Mouse (Mus musculus) embryonic fibroblast, embryonic 13.5 days (primary cell): ENCODE measurements around the gene Med13l. TPM values are rescaled to one million over a fixed set of nuclear protein-coding genes. Genes with fewer than 3 reads are reported as not detected.

Experiments used
- H3K27ac ChIP-seq: 2 replicates; pipeline ENCODE4 v1.5.1; 2012; ENCODE audit warnings: low read length, control low read depth, inconsistent platforms; ENCODE audit not compliant: insufficient read depth
- H3K4me1 ChIP-seq: 2 replicates; pipeline ENCODE4 v1.6.1; 2011; ENCODE audit warnings: low read length; ENCODE audit not compliant: control insufficient read depth, insufficient read depth
- H3K4me3 ChIP-seq: 2 replicates; pipeline ENCODE4 v1.5.1; 2011; ENCODE audit warnings: mild to moderate bottlenecking, control low read depth, low read length; ENCODE audit not compliant: insufficient read depth
- CTCF ChIP-seq: IDR thresholded peaks from 2 replicates; pipeline ENCODE4 v1.5.1; 2011; ENCODE audit warnings: mild to moderate bottlenecking, control low read depth, low read length, moderate library complexity, borderline replicate concordance; ENCODE audit not compliant: insufficient read depth
- POLR2A ChIP-seq: IDR thresholded peaks from 2 replicates; pipeline ENCODE4 v1.6.1; 2011; ENCODE audit warnings: low read depth, mild to moderate bottlenecking, control low read depth, low read length, moderate library complexity
- polyA plus RNA-seq: library from polyadenylated mRNA; stranded (reverse); fragments of >200 nt; gene quantifications from 2 replicates; pipeline ENCODE4 v1.2.4, GENCODE M21; 2011; ENCODE audit warnings: low read depth; ENCODE audit not compliant: missing spikeins, insufficient read length

Med13l gene
- polyA plus RNA-seq, 1 experiment = 57.8 TPM

DNA sequence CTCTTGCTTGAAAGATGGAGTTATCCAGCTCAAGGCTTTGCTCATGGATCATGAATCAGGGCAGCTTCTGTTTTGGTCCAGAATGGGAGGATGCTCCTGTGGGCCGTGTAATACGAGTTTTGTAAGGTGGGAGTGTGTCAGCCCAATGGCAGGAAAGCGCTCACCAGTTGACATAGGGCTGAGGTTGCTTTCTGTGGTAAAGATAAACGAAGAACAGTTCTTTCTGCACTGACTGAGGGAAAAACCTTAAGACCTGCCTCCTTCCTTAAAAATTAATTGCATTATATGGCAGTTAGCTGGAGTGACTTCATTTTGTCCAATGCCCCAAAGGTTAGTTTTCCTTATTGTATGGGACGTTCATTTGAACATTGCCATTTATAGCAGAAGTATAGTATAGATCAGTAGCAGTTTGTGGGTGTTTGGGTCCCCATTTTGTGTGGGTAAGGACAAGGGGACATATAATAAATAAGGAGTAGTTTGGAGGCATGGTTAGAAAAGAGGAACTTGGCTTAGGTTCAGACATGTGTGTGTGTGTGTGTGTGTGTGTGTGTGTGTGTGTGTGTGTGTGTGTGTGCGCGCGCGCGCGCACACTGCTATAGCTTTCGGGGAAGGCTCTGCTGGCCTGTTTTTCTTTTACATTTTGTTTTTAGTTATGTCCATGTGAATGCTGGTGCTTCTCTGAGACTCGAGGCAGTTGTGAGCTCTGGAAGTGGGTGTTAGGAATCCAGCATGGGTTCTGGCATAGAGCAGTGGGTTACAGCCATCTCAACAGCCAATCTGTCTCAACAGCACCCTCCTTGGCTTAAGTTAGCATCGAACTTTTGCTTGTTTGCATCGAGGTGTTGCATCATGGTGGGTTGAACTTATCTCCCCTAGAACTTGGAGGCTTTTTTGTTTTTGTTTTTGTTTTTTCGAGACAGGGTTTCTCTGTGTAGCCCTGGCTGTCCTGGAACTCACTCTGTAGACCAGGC, 76.2 kb downstream of the Med13l start:
- H3K4me1 ChIP-seq = peaks cover 39% of the 10 kb centered on the region
- no peak overlapping the region for H3K27ac ChIP-seq
- H3K4me3 ChIP-seq = no peak overlapping the region
- TF ChIP-seq POLR2A (no peak), CTCF (no peak)

DNA sequence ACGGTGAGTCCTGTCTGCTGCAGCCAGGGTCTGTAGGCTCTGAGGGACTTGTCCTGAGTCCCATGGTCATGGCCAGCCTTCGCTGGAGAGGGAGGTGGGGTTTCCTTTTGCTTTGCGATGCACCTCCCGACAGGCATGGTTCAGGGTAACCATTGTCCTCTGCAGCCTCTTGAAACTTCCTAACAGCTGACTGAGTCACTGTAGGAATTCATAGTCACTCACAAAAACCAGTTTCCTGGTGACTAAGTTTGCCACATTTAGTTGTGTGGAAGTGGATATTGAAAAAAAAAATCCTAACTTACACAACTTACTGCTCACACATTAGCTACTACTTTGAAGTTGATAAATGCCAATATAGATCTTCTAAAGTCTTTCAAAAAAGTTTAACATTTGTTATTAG, 77.5 kb downstream of the Med13l start:
- Histone ChIP-seq H3K27ac (peak overlapping the region; percentile 24; the same call in 1 of the 2 replicates), H3K4me1 (peaks cover 34% of the 10 kb centered on the region), H3K4me3 (no peak overlapping the region)
- TF ChIP-seq POLR2A (no peak), CTCF (no peak)

DNA sequence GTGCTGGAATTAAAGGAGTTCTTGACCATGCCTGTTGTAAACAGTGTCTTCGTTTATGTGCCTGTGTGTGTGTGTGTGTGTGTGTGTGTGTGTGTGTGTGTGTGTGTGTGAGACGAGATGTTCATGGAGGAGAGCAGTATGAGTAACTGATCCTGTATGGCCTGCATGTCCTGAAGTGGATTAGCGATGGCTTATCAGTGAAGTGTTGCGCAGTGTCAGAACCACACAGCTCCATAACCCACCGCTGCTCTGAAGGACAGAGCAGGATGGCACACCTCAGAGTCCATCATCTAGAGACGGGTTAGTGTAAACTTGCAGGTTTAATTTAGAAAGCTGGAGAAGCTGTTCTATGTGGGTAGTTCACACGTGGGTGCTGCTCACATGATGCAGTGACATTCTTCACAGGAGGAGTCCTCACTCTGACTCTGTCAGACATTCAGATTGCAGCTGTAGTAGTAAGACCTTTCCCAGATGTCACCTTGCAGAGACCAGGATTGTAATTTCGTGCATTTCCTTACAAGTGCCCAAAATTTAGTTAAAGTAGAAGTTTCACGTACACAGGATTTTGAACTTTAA, 78.1 kb downstream of the Med13l start:
- H3K4me1 ChIP-seq = peaks cover 31% of the 10 kb centered on the region
- peak overlapping the region; percentile 38; the same call in 1 of the 2 replicates for H3K27ac ChIP-seq

DNA sequence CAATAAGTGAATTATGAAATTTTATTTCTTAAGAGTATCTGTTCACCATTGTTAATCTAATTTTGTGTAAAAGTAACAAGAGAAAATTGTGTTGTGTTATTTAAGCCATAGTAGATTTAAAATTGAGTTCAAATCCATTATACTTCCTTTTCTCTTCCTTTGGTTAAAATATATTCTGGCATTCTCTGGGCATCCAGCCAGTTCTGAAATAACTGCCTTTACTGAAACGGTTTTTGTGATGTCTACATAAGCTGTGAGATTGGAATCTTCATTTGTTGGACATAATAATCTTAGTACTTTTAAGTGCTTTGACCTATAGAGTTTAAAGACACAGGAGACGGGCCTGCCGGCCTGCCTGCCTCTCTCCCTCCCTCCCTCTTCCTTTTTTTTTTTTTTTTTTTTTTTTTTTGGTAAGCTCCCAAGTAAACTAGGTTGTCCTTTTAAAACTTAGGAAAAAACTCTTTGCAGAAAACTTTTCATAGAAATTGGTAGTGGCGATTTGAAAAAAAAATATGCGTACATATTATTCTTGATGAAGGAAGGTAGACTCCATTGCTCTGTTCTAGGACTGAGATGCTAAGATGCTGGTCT, 78.7 kb downstream of the Med13l start:
- no peak for TF ChIP-seq POLR2A
- no peak for TF ChIP-seq CTCF
- Histone ChIP-seq H3K4me1 (peaks cover 31% of the 10 kb centered on the region), H3K27ac (no peak overlapping the region), H3K4me3 (no peak overlapping the region)

More for the DNA sequence above, 78.1 kb downstream of the Med13l start:
- TF ChIP-seq CTCF (no peak), POLR2A (no peak)
- no peak overlapping the region for H3K4me3 ChIP-seq

DNA sequence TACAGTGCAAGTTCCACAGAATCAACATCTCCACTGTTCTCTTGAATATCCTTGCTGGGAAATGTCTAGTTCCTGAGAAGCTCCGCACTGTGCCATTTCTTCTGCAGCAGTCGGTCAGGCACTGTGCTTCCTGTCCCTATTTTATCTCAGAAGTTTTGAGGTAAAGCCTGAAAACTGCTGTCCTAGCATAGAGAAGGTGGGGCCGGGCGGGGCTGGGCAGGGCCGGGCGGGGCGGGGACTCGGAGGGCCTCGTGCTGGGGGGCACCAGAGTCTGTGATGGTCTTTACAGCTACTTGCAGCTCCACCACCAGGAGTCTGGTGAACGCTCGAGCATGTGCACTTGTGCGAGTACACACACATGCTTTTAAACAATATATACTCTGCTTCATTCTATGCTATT, 83.6 kb downstream of the Med13l start:
- TF ChIP-seq POLR2A (no peak), CTCF (no peak)
- Histone ChIP-seq H3K27ac (no peak overlapping the region), H3K4me3 (no peak overlapping the region), H3K4me1 (peaks cover 15% of the 10 kb centered on the region)

DNA sequence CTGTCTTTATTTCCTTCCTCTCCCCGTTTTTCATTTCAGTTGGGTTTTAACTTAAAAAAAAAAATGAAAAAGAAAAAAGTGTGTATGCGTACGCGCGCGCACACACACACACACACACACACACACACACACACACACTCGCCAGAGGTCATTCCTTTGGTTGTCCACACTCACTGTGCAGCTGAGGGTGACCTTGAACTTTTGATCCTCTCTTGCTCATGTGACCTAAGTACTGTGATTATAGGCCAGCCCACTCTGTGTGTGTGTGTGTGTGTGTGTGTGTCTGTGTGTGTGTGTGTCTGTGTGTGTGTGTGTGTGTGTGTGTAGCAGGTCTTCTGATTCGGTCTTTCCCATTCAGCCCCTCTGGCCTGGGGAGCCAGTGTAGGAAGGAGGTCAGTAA, 84.0 kb downstream of the Med13l start:
- no peak overlapping the region for H3K4me3 ChIP-seq
- no peak overlapping the region for H3K27ac ChIP-seq
- TF ChIP-seq POLR2A = no peak
- no peak for TF ChIP-seq CTCF
- peaks cover 16% of the 10 kb centered on the region for H3K4me1 ChIP-seq

DNA sequence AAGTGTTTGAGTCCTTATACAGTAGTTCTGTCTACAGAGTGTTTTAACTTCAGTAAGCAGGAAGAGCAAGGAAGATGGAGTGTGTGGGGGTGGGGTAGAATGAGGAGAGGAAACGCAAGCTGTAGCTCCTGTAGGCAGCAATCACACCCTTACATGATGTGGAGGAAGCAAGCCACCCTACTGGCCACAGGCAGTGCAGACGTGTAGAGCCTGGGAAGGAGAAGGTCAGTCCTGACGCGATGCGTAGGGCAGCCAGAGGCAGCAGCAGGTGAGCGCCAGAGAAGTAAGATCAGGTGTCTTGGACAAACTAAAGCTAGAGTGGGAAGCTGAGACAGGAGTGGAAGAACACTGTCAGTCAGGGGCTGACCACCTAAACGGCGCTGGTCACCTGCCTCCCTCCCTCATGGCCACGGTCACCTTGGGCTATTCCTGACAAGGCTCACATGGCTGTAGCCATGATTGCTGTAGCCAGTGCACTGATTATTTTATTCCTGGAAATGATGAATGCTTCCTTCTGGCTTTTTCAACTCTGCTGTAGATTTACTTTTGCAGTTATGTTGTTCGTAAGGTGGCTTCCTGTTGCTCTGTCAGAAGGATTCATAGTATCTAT, 84.8 kb downstream of the Med13l start:
- H3K4me1 ChIP-seq = peaks cover 11% of the 10 kb centered on the region
- TF ChIP-seq CTCF (no peak), POLR2A (no peak)
- H3K4me3 ChIP-seq = no peak overlapping the region
- H3K27ac ChIP-seq = no peak overlapping the region

DNA sequence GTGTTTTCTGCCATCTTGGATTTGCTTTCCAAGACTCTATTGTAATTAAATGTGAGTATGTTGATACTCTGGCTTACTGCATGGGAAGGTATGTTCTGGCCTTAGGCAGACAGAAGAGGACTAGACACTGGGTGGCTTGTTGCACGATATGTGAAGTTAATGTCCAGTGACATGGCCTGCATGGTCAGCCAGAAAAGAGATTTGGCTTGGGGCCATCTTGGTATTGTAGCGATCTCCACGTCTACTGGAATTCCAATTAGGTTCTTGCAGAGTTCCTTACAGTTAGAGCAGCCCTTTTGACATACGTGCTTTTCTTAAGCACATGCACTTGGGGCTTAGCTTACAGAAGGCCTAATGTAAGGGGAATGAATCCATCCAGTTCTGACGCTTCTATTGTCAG, 86.4 kb downstream of the Med13l start:
- TF ChIP-seq POLR2A = no peak
- TF ChIP-seq CTCF = no peak
- Histone ChIP-seq H3K27ac (no peak overlapping the region), H3K4me1 (peaks cover 11% of the 10 kb centered on the region), H3K4me3 (no peak overlapping the region)

DNA sequence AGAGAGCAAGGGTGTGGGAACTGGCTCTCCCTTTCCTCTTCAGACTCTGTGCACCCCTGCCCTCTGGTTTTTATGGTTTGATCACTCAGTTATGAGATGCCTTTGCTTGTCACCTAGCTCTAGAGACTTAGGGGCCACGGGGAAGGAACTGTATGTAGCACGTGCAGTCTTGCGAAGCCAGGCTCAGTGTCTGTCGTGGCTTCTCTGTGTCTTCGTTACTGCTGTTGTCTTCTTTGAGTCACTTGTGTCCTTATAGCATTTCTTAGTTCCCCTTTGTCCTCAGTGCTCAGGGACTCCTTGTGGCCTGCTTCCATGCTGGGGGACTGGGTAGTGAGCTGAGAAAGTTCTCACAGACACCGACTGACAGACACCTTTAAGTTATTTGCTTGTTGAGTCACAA, 86.9 kb downstream of the Med13l start:
- TF ChIP-seq POLR2A = no peak
- no peak for TF ChIP-seq CTCF
- H3K4me1 ChIP-seq = peaks cover 11% of the 10 kb centered on the region
- no peak overlapping the region for H3K4me3 ChIP-seq
- no peak overlapping the region for H3K27ac ChIP-seq
